Mouse (Mus musculus) layer of hippocampus, adult 2 months (tissue): Measurements from ENCODE around the gene Doc2a. TPM values are rescaled to one million over a fixed set of nuclear protein-coding genes. Genes with fewer than 3 reads are reported as not detected.

Source experiments
- DNase-seq, 2 experiments: peaks; one replicate each; pipeline ENCODE4 v3.0.0; 2022; ENCODE audit warnings: low spot score in 2 of 2
- H3K27ac ChIP-seq: fragments of 200-600 bp; 2 replicates; pipeline ENCODE4 v1.8.1; 2022
- H3K4me3 ChIP-seq: fragments of 200-600 bp; 2 replicates; pipeline ENCODE4 v1.8.1; 2022; ENCODE audit warnings: mild to moderate bottlenecking
- CTCF ChIP-seq: fragments of 200-600 bp; conservative IDR thresholded peaks from 2 replicates; pipeline ENCODE4 v1.8.1; 2022; ENCODE audit warnings: antibody characterized with exemption, mild to moderate bottlenecking, moderate library complexity
- total RNA-seq, 2 experiments: library from RNA; stranded (reverse); gene quantifications; 2 replicates each; pipeline ENCODE4 v1.2.3; 2021

The Doc2a gene
- total RNA-seq, 2 experiments from 2014 or later = 19.2 to 20.5 TPM

DNA sequence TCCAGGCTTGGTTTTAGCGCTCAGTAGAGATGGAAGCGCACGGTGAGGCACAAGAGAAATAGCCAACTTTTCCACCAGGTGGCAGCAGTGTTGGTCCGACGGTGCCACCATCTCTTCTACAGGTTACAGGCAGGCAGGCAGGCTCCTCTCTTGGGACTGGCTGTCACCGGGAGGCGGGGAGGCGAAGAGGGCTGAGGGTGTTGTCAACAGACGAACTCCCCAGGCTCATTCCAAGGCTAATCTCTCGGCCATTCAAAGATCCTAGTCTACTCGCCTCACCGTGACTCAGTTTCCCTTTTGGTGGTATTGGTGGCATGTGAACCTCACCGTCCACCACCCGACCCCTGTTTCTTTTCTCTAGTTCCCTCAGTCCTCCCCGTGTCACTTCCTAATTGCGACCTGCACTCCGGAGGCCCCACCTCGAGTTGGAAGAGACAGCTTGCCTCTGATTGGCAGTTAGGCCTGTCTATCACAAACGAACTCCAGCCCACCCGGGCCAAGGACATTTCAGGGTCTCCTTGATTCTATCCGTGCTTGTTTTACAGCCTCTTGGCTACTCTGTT, 15.1 kb upstream of the Doc2a start:
- no peak overlapping the region for H3K27ac ChIP-seq
- H3K4me3 ChIP-seq = peak overlapping the region; percentile 28
- TF ChIP-seq CTCF = peak; percentile 92
- DNase-seq = peak; percentile 74 to 85

DNA sequence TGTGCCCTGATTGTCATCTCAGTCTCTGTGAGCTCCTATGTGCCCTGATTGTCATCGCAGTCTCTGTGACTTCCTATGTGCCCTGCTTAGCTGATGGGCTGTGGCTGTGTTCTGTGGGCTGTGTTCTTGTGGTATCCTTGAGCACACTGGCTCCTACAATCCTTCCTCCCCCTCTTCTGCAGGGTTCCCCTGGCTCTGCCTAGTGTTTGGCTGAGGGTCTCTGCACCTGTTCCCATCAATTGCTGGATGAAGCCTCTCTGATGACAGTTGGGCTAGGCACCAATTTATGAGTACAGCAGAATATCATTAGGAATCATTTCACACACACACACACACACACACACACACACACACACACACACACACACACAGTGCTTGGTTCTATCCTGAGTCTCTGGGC, 13.9 kb upstream of the Doc2a start:
- no peak overlapping the region for H3K4me3 ChIP-seq
- TF ChIP-seq CTCF = no peak
- no peak overlapping the region for H3K27ac ChIP-seq
- DNase-seq = no peak

DNA sequence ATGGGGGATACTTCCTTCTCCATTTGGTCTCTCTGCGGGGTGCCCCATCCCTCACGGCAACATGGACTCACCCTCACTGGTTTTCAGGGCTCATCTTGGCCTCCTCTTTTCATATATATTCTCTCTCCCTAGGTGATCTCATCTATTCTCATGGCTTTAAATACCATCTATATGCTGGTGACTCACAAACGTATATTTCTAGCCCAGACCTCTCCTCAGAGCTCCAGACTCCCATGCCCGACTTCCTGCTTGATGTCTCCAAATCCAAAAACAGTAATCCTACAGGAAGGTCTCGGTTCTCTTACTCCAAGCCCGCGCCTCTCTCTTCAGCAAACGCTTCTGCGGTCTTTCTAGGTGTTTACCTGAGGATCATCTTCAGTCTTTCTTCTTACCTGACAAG, 3.9 kb upstream of the Doc2a start:
- no peak overlapping the region for H3K4me3 ChIP-seq
- DNase-seq = no peak
- no peak for TF ChIP-seq CTCF
- H3K27ac ChIP-seq = no peak overlapping the region

DNA sequence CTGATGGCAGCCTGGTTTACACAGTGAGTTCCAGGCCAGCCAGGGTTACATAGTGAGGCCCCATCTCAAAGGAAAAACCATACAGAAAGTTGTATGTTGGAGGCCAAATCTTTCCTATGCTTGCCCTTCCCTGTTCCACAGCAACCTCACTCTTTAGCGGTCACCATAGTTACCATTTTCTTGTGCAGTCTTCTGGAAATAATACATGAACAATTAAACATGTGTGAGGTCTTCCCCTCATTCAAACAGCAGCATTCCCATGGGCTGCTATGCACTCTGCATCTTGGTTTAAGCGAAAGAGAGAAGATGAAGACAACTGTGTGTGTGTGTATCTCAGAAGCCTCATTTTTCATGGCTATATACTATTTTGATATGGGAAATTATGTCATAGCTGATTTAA, 1.7 kb upstream of the Doc2a start:
- DNase-seq = no peak
- no peak for TF ChIP-seq CTCF
- H3K27ac ChIP-seq = no peak overlapping the region
- no peak overlapping the region for H3K4me3 ChIP-seq

DNA sequence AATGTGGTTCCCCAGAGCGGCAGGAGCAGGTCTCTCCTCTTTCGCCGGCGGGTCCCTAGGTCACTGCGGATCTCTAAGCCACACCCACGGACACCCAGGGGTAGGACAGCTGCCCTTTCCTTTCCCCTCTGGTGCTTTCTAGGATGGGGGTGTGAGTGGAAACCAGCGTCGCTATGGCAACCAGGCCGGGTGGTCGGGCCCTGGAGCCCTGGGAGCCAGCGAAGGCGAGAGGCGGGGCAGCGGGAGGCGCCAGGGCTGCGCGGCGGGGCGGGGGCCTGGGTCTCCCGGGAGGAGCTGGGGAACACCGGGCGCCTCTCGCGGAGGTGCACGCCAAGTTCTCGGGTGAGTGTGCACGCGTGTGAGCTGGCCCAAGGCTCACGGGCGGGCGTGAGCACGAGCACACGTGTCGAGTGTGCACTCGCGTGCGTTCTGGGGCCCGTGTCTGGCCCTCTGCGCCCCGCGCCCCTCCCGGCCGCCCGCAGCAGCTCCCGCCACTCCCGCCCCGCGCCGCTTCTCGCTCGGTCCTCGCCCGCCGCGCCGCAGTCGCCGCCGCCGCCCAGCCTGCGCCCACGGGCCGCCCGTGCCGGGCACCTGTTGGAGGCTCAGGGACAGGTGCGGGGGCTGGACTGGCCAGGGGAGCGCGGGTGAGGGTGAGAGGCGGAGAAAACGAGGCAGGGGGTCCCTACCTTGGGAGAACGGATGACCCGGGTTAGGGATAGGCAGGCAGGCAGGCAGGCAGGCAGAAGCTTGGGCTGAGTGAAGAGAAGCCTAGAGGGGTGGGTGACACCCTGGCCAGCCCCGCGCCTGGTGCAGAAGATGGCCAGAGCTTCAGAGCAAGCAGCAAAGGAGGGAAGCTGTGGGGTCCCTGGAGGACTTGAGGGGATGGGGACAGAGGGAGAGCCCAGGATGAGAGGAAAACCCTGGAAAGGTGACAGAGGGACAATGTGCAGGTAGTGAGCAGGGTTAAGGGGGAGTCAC, 494 bp downstream of the Doc2a start:
- no peak for TF ChIP-seq CTCF
- Histone ChIP-seq H3K27ac (peak overlapping the region; percentile 36; the same call in 1 of the 2 replicates), H3K4me3 (peak overlapping the region; percentile 63)
- DNase-seq = no peak

DNA sequence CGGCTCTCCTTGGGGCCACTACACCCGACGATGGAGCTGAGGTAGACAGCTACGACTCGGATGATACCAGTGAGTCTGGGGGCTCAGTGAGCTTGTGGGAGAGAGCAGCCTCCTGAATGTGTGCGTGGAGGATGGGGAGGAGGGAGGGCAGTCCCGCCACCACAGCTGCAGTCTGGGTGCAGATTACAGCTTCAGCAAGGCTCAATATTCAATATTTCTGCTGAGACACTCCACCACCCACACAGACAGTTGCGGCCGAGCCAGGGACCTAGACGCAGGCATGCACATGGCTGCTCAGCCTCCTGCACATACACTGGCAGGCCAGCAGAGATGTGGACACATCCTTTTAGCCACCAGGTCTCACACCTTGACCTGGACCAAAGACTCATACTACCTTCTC, 1.6 kb downstream of the Doc2a start:
- DNase-seq = no peak
- TF ChIP-seq CTCF = no peak
- Histone ChIP-seq H3K27ac (peak overlapping the region; percentile 36; the same call in 1 of the 2 replicates), H3K4me3 (peak overlapping the region; percentile 63)

DNA sequence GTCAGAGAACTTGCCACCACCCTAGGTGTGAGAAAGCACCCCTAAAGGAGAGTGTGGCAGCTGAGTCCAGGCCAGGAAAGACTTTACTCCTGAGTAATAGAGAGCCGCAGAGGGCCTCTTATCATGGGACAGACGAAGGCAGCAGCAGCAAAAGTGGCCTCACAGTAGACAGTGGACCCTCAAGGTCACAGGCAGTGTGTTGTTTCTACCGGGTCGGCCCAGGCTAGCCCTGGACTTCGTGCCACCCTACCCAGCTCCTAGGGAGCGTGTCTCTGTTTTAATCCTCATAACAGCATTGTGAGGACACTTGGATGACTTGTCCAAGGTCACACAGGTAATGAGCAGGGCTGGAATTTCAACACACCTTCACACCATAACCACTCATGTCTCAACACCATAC, 2.9 kb downstream of the Doc2a start:
- Histone ChIP-seq H3K27ac (no peak overlapping the region), H3K4me3 (no peak overlapping the region)
- DNase-seq = no peak
- TF ChIP-seq CTCF = no peak

DNA sequence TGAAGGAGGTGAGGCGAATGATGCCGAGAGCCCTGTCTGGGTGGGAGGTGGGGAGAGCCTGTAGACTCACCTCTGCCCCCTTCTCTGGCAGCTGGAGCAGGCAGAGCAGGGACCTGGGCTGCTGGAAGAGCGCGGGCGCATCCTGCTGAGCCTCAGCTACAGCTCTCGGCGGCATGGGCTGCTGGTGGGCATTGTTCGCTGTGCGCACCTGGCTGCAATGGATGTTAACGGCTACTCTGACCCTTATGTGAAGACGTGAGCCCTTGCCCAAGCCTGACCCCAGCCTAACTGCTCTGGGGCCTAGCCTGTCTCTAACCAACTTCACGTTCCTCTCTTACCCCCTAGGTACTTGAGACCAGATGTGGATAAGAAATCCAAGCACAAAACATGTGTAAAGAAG, 4.0 kb downstream of the Doc2a start:
- Histone ChIP-seq H3K27ac (no peak overlapping the region), H3K4me3 (no peak overlapping the region)
- TF ChIP-seq CTCF = no peak
- no peak for DNase-seq

DNA sequence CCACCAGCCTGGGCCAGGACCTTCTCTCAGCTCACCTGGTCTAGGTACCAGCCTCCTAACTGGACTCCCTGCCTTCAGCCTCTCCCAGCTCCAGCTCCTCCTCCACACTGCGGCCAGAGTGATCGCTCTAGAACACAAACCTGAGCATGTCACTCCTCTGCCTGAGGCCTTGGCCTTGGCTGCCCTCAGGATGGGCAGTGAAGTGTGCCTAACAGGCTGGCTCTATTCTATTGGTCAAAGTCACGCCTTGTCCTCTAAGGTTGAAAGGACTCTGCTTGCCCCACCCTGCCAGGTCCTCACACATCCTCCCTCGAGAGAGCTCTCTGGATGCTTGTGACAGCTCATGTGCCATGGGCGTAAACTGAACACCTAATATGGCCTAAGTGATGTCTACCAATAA, 6.2 kb downstream of the Doc2a start:
- Histone ChIP-seq H3K4me3 (no peak overlapping the region), H3K27ac (no peak overlapping the region)
- no peak for DNase-seq
- TF ChIP-seq CTCF = no peak

DNA sequence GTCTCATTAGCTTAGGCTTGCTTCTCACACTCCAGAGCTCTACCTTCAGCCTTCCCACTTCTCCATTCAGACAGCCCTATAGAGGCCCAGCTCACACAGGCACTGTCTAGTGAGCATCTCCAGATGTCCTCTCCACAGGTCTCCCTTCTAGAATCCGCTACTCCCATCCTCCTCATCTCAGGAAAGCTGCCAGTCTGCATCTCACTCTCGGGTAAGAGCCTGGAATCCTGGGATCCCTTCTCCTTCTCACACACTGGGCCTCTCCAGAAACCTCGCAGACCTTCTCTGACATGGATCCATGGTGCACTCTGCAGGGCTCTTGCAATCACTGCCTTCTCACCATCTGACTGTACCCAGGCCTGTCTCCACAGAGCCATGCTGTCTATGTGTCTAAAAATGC, 8.4 kb downstream of the Doc2a start:
- Histone ChIP-seq H3K4me3 (no peak overlapping the region), H3K27ac (peak overlapping the region; percentile 51; the same call in 1 of the 2 replicates)
- no peak; the same call in 1 of the 2 replicates for TF ChIP-seq CTCF
- no peak for DNase-seq

DNA sequence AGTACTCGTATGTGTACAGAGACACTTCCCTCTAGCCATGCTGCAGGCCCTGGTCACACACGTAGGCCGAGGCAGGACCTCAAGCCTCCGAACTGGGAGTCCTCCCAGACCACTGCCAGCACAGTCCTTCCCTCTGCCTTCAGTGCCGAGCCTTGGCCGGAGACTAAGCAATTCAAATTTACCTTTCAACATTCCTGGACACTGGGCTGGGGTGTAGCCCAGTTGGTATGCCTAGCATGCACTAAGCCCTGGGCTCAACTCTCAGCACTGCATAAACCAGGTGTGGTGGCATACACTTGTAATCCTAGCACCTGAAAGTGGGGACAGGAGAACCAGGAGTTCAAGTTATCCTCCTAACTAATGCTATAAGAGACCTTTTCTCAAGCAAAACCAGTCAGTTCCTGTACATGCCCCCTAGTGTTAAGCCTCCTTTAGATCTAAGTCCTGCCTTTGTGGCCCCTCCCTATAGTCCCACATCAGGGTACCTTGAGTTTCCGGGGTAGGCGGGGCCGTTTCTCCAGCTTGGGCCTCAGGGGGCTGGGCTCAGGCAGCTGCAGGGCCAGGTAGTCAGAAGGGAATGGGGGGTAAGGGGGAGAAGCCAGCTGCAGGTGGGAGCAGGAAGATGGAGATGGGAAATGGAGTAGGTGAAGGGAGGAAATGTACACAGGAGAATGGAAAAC, 9.7 kb downstream of the Doc2a start:
- Histone ChIP-seq H3K4me3 (no peak overlapping the region), H3K27ac (no peak overlapping the region)
- DNase-seq = no peak
- no peak for TF ChIP-seq CTCF

DNA sequence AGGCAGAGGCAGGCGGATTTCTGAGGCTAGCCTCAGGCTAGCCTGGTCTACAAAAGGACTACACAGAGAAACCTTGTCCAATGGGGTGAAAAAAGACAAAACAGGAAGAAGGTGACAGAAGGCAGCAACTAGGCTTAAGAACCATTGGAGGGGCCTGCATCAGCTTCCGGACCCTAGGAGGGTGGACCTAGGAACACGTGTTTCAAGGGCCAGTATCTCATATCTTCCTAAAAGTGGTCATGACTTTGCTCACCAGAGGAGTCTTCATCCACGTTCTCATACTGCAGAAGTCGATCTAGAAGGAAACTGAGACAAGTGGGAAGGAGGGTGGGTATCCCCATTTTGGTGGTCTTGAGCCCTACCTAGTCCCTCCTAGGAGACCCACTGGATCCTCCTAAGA, 13.8 kb downstream of the Doc2a start:
- no peak for DNase-seq
- no peak for TF ChIP-seq CTCF
- Histone ChIP-seq H3K4me3 (peak overlapping the region; percentile 98), H3K27ac (peak overlapping the region; percentile 93)
